Mouse (Mus musculus) brown adipose tissue, adult 24 weeks (tissue): ENCODE data around the gene Itga2. TPM values are rescaled to one million over a fixed set of nuclear protein-coding genes. Genes with fewer than 3 reads are reported as not detected.

Source experiments
- H3K27ac ChIP-seq: fragments of 200-500 bp; replicated peaks from 2 replicates; pipeline ENCODE4 v1.5.1; 2012; ENCODE audit warnings: low read depth, mild to moderate bottlenecking, low read length
- H3K4me1 ChIP-seq: fragments of 200-500 bp; 2 replicates; pipeline ENCODE4 v1.6.1; 2012; ENCODE audit warnings: low read length, mixed read lengths; ENCODE audit not compliant: control insufficient read depth, insufficient read depth, insufficient read length
- H3K4me3 ChIP-seq: fragments of 200-500 bp; 2 replicates; pipeline ENCODE4 v1.5.1; 2012; ENCODE audit warnings: low read depth, mild to moderate bottlenecking, low read length, moderate library complexity; ENCODE audit not compliant: insufficient read depth
- polyA plus RNA-seq: library from polyadenylated mRNA; stranded (reverse); fragments of >200 nt; gene quantifications from 2 replicates; pipeline ENCODE4 v1.2.4, GENCODE M21; 2012; ENCODE audit not compliant: missing spikeins, insufficient read depth, insufficient read length

The Itga2 gene
- polyA plus RNA-seq, 1 experiment, result 0.20 TPM

DNA sequence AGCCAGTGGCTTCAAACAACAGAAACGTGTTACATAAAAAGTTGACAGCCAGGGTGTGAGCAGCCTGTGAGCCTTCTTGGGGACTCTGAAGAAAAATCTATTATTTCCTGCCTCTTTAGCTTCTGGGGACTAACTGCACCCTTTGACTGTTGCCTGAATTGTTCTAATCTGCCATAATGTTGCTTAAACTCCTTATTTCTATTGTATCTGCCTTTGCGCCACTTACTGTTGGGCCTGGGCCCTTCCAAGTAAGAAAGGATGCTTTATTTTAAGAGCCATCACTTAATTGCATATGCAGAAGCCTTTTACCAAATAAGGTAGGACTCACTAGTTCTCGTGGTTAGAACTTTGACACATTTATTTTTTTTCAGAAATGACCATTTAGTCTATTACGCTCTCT lies 24.0 kb downstream of the Itga2 start:
- H3K4me3 ChIP-seq, result no peak overlapping the region
- H3K4me1 ChIP-seq, result no peaks in the 10 kb centered on the region
- no peak overlapping the region for H3K27ac ChIP-seq

DNA sequence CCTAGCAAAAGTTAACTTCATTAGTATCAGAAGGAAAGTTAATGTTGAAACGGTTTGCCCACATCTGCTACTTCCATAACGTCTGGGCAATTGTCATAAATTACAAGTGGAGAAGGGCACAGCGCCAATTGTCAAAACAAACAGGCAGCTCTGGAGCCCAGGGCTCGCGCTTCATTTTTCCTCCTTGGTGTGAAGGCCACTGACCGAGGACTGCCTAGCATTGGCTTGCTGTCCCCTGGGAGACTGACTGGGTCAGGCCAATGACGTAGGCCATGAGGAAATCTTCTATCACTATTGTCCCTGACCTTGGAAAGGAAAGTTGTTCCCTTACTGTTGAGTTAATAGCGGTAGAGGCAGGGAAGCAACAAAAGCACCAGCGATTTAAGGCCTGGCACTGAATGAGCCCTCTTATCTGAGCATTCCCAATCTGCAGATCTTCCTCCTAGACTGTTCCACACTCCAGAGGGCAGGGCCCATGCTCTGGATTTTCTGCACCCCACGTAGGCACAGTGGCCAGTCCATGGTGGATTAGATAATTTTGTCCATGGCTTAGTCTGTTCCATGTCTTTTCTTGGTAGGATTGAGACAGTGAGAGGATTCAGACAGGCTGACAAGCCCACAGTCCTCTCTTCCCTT lies 35.0 kb downstream of the Itga2 start:
- Histone ChIP-seq H3K4me1 (peaks cover 7% of the 10 kb centered on the region; the same call in 1 of the 2 replicates), H3K27ac (peak overlapping the region; percentile 66), H3K4me3 (peak overlapping the region; percentile 10; the same call in 1 of the 2 replicates)

DNA sequence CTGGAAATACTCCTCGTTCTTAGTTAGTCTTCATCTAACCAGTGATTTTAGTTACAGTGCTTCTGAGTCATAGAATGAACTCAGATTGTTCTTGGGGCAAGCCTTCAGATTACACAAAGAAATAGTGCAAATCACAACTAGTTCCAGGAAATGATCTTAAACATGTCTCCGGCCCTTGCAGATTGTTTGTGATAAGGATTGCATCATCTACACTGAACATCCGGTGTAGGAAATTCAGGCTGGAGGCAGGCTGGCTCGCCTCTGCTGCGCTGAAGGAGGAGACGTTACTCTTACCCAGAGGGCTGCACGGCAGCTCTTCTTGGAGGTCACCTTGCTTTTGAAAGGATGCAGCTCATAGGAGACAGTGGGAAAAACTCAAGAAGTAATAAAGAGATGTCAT lies 36.0 kb downstream of the Itga2 start:
- Histone ChIP-seq H3K27ac (no peak overlapping the region), H3K4me1 (peaks cover 4% of the 10 kb centered on the region; the same call in 1 of the 2 replicates), H3K4me3 (no peak overlapping the region)

DNA sequence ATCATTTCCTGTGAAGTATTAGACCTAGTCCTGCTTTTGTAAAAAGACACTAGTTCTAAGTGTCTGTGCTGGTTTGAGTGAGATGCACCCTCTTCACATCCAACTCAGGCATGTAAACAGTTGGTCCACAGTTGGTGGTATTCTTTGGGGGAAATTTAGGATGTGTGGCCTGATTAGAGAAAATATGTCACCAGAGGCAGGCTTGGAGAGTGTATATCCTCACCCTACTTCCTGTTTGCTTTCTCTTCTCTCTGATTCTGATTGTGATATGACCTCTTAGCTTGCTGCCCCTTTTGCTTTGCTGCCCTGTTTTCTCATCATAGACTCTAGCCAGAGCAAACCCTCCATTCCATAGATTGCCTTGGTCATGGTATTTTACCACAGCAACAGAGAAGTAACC lies 37.2 kb downstream of the Itga2 start:
- Histone ChIP-seq H3K4me1 (peaks cover 4% of the 10 kb centered on the region; the same call in 1 of the 2 replicates), H3K27ac (no peak overlapping the region), H3K4me3 (no peak overlapping the region)

DNA sequence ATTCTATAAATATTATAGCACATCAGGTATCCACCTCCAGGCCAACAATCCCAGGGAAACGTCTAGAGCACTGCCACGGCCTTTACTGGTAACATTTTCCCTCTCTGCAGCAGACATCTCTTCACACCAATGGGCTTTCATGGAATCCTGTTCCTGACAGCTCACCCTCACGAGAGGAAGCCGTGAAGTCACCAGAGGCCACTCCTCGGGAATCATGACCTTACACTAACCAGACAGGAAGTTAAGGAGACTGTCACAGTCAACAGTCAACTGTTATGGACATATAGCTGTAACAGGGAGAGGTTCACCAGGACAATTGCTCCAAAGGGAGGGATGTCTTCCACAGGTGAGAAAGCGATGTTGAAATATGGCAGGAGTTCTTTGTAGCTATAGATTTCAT lies 40.2 kb downstream of the Itga2 start:
- Histone ChIP-seq H3K4me3 (no peak overlapping the region), H3K27ac (no peak overlapping the region), H3K4me1 (no peaks in the 10 kb centered on the region)

DNA sequence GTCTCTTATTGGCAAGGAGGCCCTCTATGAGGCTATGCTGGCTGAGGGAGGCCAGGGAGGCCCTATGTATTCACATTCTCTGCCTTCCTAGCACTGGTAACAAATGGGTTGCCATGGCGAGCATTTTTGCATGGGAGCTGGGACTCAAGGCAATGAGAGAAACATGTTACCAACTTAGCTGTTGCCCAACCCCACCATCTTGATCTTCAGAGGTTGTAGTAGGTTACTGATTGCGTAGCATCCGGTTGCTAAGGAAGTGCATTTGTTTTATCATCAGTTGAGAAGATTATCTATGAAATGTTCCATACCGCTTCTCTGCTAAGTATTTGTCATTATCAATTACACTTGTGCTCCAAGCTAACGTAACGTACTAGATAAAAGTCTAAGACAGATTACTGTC lies 44.2 kb downstream of the Itga2 start:
- no peak overlapping the region for H3K27ac ChIP-seq
- no peak overlapping the region for H3K4me3 ChIP-seq
- H3K4me1 ChIP-seq, result no peaks in the 10 kb centered on the region

DNA sequence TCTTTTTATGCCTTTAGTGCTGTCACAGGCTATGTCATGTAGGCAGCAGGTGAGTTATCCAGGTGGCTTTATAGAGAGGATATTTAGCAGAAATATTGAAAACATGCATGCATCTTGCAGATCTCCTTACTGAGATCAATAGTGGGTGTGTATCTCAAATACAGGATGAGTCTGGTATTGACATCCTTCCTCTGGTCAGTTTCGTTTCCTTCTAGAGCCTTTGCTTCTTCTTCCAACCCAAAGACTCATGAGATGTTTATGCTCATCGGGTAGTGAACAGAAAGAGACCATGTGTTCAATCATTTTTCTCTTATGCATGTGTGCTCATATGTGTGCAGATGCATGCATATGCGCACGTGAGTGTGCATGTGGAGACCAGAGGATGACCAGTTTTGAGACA lies 44.6 kb downstream of the Itga2 start:
- no peak overlapping the region for H3K4me3 ChIP-seq
- no peaks in the 10 kb centered on the region for H3K4me1 ChIP-seq
- no peak overlapping the region for H3K27ac ChIP-seq

DNA sequence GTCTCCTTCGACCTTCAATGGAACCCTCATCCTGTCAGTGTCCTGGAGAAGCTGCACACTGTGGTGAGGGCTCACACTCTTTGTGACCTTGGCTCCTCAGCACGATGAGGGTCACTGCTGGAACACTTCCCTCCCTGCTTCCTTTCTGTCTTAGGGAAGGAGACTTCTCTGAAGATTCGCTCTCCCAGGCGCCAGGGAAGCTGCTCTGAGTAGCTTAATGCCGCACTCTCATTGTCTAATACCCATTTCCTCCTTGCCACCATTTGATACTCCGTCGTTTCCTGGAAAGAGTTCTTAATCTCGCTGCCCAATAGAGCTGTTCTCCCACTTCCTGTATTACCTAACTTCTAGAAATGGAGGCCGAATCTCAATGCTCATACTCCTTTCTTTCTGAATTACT lies 46.7 kb downstream of the Itga2 start:
- Histone ChIP-seq H3K4me1 (no peaks in the 10 kb centered on the region), H3K27ac (no peak overlapping the region)

DNA sequence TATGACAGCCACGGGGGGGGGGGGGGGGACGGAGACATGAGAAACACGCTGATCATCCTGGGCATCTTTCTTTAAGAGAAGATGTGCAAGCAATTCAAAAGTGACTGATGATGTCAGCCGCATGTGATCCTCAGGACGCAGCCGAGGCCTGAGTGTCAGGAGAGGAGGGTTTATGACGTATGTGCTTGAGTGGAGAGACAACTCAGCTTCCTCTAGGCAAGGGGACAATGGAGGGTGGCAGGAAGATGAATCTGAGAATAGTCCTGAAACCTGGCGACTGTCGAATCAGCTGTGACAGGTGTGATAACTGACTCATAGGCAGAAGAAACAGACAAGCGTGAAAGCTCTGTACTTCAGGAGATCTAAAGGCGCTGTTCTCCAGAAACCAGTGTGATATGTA lies 53.2 kb downstream of the Itga2 start:
- H3K4me3 ChIP-seq, result no peak overlapping the region
- no peak overlapping the region for H3K27ac ChIP-seq
- no peaks in the 10 kb centered on the region for H3K4me1 ChIP-seq

More for the DNA sequence above, 46.7 kb downstream of the Itga2 start:
- peak overlapping the region; percentile 11 for H3K4me3 ChIP-seq

DNA sequence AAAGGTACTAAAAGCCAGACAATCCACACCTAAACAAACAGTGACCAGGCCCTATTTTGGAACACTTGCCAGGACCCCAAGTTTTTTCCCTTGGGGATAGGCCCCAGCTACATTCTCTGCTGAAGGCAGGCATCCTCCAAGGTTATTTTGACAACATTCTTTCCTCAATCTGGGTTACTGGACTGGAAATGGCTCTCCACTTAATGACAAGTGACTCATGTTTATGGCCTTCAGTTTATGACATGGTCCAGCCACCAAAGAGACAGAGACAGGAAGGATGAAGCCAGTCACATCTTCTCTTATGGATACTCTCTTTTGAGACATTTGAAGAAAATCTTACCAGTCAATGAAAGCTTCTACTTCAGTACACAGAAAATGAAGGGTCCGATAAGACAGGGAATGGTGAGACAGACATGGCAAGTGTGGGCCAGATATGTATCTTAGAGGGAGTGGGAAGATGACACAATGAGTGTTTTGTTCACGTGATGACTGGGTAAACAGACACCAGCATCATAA lies 55.8 kb downstream of the Itga2 start:
- no peak overlapping the region for H3K27ac ChIP-seq
- no peak overlapping the region for H3K4me3 ChIP-seq
- no peaks in the 10 kb centered on the region for H3K4me1 ChIP-seq

DNA sequence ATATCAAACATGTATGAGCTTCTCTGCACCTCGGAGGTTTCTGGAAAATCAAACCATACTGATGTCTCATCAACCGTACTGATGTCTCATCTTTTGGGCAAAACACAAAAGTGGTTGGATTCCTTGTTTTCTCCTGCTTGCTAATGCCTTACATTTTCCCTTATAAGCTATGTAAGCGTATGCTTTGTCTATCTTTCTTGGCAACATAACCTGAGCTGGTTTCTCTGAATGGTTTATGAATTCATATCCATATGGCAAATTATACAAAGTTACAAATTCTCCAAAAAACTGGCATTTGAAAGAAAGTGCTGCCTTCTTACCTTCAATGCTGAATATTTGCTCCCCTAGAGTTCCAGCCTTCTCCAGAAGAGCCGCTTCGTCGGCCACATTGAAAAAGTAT lies 57.2 kb downstream of the Itga2 start:
- no peak overlapping the region for H3K27ac ChIP-seq
- no peak overlapping the region for H3K4me3 ChIP-seq
- no peaks in the 10 kb centered on the region for H3K4me1 ChIP-seq

DNA sequence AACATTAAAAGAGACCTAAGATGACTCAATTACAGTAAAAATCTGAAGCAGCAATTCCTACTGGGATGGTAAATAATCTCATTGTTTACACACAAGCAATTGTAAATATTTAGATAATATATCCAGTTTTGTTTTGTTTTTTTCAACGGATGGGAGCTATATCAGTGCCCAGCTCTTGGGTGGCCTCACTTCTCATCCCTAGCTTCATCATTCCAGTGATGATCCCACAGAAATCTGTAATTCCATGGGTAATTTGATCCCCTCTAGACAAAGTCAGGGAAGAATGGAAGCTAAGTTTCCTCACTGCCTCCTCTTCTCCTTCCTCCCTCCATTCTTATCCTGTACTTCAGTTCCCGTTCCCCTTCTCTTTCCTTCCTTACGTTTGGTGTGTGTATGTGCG lies 74.4 kb downstream of the Itga2 start:
- H3K4me1 ChIP-seq, result no peaks in the 10 kb centered on the region
- no peak overlapping the region for H3K4me3 ChIP-seq
- H3K27ac ChIP-seq, result no peak overlapping the region

DNA sequence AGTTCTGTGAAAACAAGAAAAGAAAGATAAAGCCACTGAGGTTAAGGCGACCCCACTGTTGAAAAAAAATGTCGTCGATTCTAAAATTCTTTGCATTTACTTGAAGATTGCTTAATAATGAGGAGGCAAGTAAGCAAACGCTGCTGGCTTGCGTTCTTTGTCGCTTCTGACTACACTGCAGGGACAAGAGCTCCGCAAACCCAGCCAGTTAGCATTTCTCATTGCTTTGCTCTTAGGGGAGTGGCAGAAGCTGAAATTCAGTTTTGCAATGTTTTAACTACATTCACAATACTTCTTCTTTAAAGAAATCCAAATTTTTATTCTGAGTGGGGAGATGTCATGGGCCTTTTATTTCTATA lies 75.7 kb downstream of the Itga2 start:
- Histone ChIP-seq H3K4me3 (no peak overlapping the region), H3K4me1 (no peaks in the 10 kb centered on the region), H3K27ac (no peak overlapping the region)

DNA sequence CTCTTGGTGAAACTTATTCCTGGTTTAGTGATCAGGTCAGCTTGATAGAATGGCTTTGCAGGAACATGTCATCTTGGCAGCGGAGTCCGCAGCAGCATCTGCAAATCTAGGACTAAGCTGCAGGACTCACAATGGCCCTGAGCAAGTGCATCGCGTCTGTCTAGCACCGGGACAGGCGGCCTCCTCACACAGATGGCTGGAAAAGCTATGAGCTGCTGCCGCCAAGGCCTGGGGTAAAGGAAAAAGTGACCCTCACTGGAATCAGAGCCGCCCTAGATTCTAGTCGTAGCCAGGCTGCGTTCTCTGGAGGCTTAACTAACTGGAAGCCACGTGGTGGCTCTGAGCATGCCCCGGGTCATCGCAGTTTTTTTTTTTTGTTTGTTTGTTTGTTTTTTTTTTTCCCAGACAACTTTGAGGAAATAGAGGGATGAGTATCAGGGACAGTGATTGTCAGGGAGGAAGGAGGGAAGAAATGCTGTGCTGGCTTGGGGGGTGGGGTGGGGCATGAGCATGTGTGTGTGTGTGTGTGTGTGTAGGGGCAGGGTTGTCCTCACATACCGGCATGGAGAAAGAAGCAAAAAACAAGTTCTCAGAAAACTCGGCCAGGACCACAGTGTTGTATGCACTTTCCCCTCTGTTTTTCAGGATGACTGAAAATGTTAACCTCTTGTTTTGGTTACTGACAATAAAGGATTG lies 76.2 kb downstream of the Itga2 start:
- peak overlapping the region; percentile 8 for H3K4me3 ChIP-seq
- H3K27ac ChIP-seq, result no peak overlapping the region
- H3K4me1 ChIP-seq, result no peaks in the 10 kb centered on the region

DNA sequence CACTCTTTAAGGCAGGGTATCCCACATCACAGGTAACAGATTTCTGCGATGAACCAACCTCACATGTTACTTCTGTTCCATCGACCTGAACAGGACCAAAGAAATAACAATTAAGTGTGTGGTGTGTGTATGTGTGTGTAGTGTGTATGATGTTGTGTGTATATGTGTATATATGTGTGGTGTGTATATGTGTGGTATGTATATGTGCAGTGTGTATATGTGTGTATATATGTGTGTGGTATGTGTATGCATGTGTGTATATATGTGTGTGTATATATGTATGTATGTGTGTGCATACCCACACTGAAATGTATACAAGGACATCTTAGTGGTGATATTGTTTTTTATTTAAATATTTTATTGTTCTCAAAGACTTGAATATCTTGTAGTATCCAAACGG lies 77.5 kb downstream of the Itga2 start:
- Histone ChIP-seq H3K4me1 (no peaks in the 10 kb centered on the region), H3K4me3 (no peak overlapping the region), H3K27ac (no peak overlapping the region)

DNA sequence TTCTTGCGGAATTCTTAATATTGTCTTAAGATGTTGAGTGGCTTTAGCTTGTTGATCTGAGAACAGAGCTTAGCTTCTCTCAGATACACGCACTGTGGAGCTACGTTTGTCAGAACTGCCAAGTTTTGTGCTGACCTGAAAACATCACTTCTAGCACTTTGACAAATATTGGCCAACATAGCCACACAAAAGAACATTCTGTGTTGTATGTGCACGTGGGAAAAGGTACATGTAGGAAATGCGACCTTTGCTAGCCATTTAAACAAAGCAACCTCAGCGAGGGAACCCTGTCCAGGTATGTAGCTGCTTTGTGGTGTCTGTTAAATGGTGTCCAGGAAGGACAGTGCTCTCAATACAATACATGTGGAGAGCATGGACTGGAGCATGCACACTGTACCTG lies 77.9 kb downstream of the Itga2 start:
- no peaks in the 10 kb centered on the region for H3K4me1 ChIP-seq
- H3K27ac ChIP-seq, result no peak overlapping the region
- H3K4me3 ChIP-seq, result no peak overlapping the region
